Mouse (Mus musculus) CH12.LX (cell line): Measurements from ENCODE around the gene Isca1. TPM values are rescaled to one million over a fixed set of nuclear protein-coding genes. Genes with fewer than 3 reads are reported as not detected.

ENCODE experiments used
- DNase-seq: peaks from one replicate; pipeline ENCODE4 v3.0.0-alpha.2; 2013; ENCODE audit errors: extremely low read depth
- H3K27ac ChIP-seq: 2 replicates; pipeline ENCODE4 v1.5.1; 2012; ENCODE audit warnings: low read depth, mild to moderate bottlenecking, control low read depth, moderate library complexity; ENCODE audit not compliant: insufficient read depth
- H3K27me3 ChIP-seq: replicated peaks from 2 replicates; pipeline ENCODE3; 2012; ENCODE audit warnings: inconsistent platforms
- H3K36me3 ChIP-seq, 2 experiments: replicated peaks in 1 of 2; 2 replicates each; pipeline versions ENCODE3 to v1.6.1; 2012; ENCODE audit warnings: inconsistent platforms in 1 of 2, low read length in 1 of 2, mild to moderate bottlenecking in 1 of 2, mixed read lengths in 1 of 2, moderate library complexity in 1 of 2; ENCODE audit not compliant: control insufficient read depth in 1 of 2, insufficient read depth in 1 of 2
- H3K4me1 ChIP-seq, 2 experiments: 2 replicates each; pipeline ENCODE4 v1.6.1; 2012; ENCODE audit warnings: inconsistent platforms in 1 of 2, moderate library complexity in 1 of 2; ENCODE audit not compliant: insufficient read depth in 2 of 2, control insufficient read depth in 1 of 2
- H3K4me2 ChIP-seq: 2 replicates; pipeline ENCODE4 v1.6.1; 2012; ENCODE audit warnings: low read depth, mild to moderate bottlenecking, control low read depth; ENCODE audit not compliant: poor library complexity, insufficient read depth, severe bottlenecking
- H3K4me3 ChIP-seq, 3 experiments: fragments of 150-350 bp in 1 of 3; sonication (generic) in 1 of 3; replicated peaks in 1 of 3; 2 replicates each; pipeline versions ENCODE3 to v1.5.1; 2011 to 2012; ENCODE audit warnings: low read depth in 2 of 3, low read length in 2 of 3, mild to moderate bottlenecking in 2 of 3, moderate library complexity in 2 of 3, control low read depth in 1 of 3, improper control_type of control experiment in 1 of 3, inconsistent platforms in 1 of 3, mixed read lengths in 1 of 3; ENCODE audit not compliant: poor library complexity in 1 of 3
- H3K79me2 ChIP-seq: replicated peaks from 2 replicates; pipeline ENCODE4 v1.6.1; 2012; ENCODE audit warnings: mild to moderate bottlenecking, moderate library complexity; ENCODE audit not compliant: control insufficient read depth, poor library complexity, insufficient read depth, severe bottlenecking; ENCODE audit errors: extremely low read depth
- H3K9ac ChIP-seq: 2 replicates; pipeline ENCODE4 v1.6.1; 2012; ENCODE audit warnings: low read depth, mild to moderate bottlenecking, control low read depth, moderate library complexity; ENCODE audit not compliant: insufficient read depth
- H3K9me3 ChIP-seq: replicated peaks from 2 replicates; pipeline ENCODE3; 2012; ENCODE audit warnings: low read length, inconsistent platforms, mixed read lengths
- BHLHE40 ChIP-seq: IDR thresholded peaks from 2 replicates; pipeline ENCODE4 v1.6.1; 2011; ENCODE audit warnings: mild to moderate bottlenecking, low read depth, low read length, improper control_type of control experiment
- CHD1 ChIP-seq: IDR thresholded peaks from 2 replicates; pipeline ENCODE4 v1.6.1; 2012; ENCODE audit warnings: low read depth, low read length, improper control_type of control experiment, inconsistent platforms
- CTCF ChIP-seq, 2 experiments: IDR thresholded peaks in 1 of 2; conservative IDR thresholded peaks in 1 of 2; 2 replicates each; pipeline ENCODE4 v1.5.1; 2011 to 2012; ENCODE audit warnings: low read depth in 2 of 2, low read length in 2 of 2, improper control_type of control experiment in 1 of 2, inconsistent platforms in 1 of 2, mild to moderate bottlenecking in 1 of 2, moderate library complexity in 1 of 2
- E2F4 ChIP-seq: IDR thresholded peaks from 2 replicates; pipeline ENCODE4 v1.6.1; 2011; ENCODE audit warnings: low read depth, low read length, improper control_type of control experiment; ENCODE audit not compliant: insufficient replicate concordance
- EP300 ChIP-seq: IDR thresholded peaks from 2 replicates; pipeline ENCODE4 v1.6.1; 2011; ENCODE audit warnings: low read length, improper control_type of control experiment
- KAT2A ChIP-seq: IDR thresholded peaks from 2 replicates; pipeline ENCODE4 v1.6.1; 2012; ENCODE audit warnings: low read length, improper control_type of control experiment, inconsistent platforms; ENCODE audit not compliant: insufficient replicate concordance
- MAZ ChIP-seq: IDR thresholded peaks from 2 replicates; pipeline ENCODE4 v1.6.1; 2012; ENCODE audit warnings: low read depth, mild to moderate bottlenecking, inconsistent platforms, low read length, improper control_type of control experiment, moderate library complexity
- PAX5 ChIP-seq: IDR thresholded peaks from 2 replicates; pipeline ENCODE4 v1.6.1; 2012; ENCODE audit warnings: low read length, inconsistent platforms, mixed read lengths
- POLR2A ChIP-seq: IDR thresholded peaks from 2 replicates; pipeline ENCODE4 v1.6.1; 2011; ENCODE audit warnings: low read depth, mild to moderate bottlenecking, improper control_type of control experiment, low read length
- POLR2AphosphoS2 ChIP-seq: IDR thresholded peaks from 2 replicates; pipeline ENCODE4 v1.6.1; 2011; ENCODE audit warnings: low read depth, low read length, improper control_type of control experiment
- RCOR1 ChIP-seq: conservative IDR thresholded peaks from 2 replicates; pipeline ENCODE4 v1.6.1; 2012; ENCODE audit warnings: low read depth, mild to moderate bottlenecking, inconsistent platforms, low read length, improper control_type of control experiment
- SIN3A ChIP-seq: IDR thresholded peaks from 2 replicates; pipeline ENCODE4 v1.6.1; 2012; ENCODE audit warnings: low read length, improper control_type of control experiment, inconsistent platforms
- TCF12 ChIP-seq: IDR thresholded peaks from 2 replicates; pipeline ENCODE4 v1.6.1; 2014; ENCODE audit warnings: low read depth, mild to moderate bottlenecking, inconsistent platforms, low read length, improper control_type of control experiment
- dilution Hi-C: fragments of 300-500 bp; cut with MboI; formaldehyde crosslinking; loops from 2 replicates; pipeline ENCODE4 v1.14.3; 2020; ENCODE audit warnings: low sequenced_read_pairs; ENCODE audit not compliant: extremely low pct_unique_long_range_greater_than_20kb, extremely low pct_ligation_motif_present
- in situ Hi-C: fragments of 300-500 bp; cut with MboI; formaldehyde crosslinking; loops from 3 replicates; pipeline ENCODE4 v1.14.3; 2019; ENCODE audit warnings: low sequenced_read_pairs, low pct_ligation_motif_present, low pct_unique_long_range_greater_than_20kb, mixed read lengths
- polyA plus RNA-seq: library from polyadenylated mRNA; unstranded; fragments of >175 nt; gene quantifications from 2 replicates; pipeline ENCODE4 v1.2.1, GENCODE M21; 2012; ENCODE audit warnings: low read depth; ENCODE audit not compliant: insufficient read length
- total RNA-seq, 2 experiments: library from RNA; depleted of rRNA; stranded (reverse); fragments of 300-350 nt in 1 of 2; fragments of >200 nt in 1 of 2; gene quantifications; 2 replicates each; pipeline ENCODE4 v1.2.3; 2012 to 2014

Isca1 gene
- total and polyA plus RNA-seq, 3 experiments = 15.8 to 41.0 (median 18.4) TPM

- Histone ChIP-seq H3K27ac (no peak overlapping the region), H3K4me2 (peak overlapping the region; percentile 82; the same call in 1 of the 2 replicates), H3K4me3 (peak overlapping the region in 2 of 3 experiments; percentile 94 to 99), H3K4me1 (peaks cover 9 to 32% of the 10 kb centered on the region in 2 experiments; a peak in 3 of 4 replicates), H3K9me3 (no peaks in the 10 kb centered on the region), H3K36me3 (peaks cover 22 to 54% of the 10 kb centered on the region in 2 experiments), H3K79me2 (peaks cover 27% of the 10 kb centered on the region), H3K9ac (peak overlapping the region; percentile 93), H3K27me3 (no peaks in the 10 kb centered on the region)
- dilution Hi-C loops = no loop called here
- no peak for DNase-seq
- in situ Hi-C loops = no loop called here
- TF ChIP-seq KAT2A (no peak), EP300 (0 out of 2 replicates have a peak, but pooled peaks have one; percentile 2)
Measured at GRCm38 (mm10) chr13:59770847-59771246, 1.2 kb upstream of the Isca1 start.

DNA sequence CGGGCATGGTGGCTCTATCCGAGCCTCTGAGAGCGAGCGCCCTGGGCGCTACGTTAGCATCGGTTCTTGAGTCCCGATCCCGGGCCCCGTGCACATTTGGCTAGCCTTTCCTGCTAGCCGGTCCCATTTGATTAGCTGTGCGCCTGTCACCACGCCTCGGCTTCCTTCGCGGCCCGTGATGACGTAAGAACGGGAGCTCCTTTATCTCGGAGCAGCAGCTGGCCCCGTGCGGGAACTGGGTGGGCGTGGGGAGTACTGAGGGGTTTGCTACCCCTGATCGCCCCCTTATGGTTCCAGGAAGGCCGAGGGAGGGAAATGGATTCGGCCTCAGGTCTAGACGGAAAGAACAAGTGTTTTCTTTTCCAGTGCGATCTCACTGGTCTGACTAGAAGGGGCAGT, 553 bp upstream of the Isca1 start:
- peak; percentile 65 for TF ChIP-seq BHLHE40
- TF ChIP-seq CHD1 = no peak
- TF ChIP-seq CTCF (conservative IDR thresholded peaks at IDR 0.05 in 1 of 2, IDR thresholded peaks at IDR 0.05 in 1 of 2; ENCODE audit: low read depth in 2 of 2, low read length in 2 of 2) = peak in 1 of 2 experiments; percentile 42; a peak in 2 of 4 replicates
- no peak for TF ChIP-seq E2F4
- peak; percentile 1; the same call in 1 of the 2 replicates for TF ChIP-seq TCF12
- peak; percentile 5; the same call in 1 of the 2 replicates for TF ChIP-seq POLR2AphosphoS2
- no peak for TF ChIP-seq KAT2A
- no peak for TF ChIP-seq PAX5
- no peak for TF ChIP-seq MAZ
- peak; percentile 15; the same call in 1 of the 2 replicates for TF ChIP-seq POLR2A
- TF ChIP-seq RCOR1 = no peak
- dilution Hi-C loops = no loop called here
- peaks cover 9 to 32% of the 10 kb centered on the region in 2 experiments; a peak in 3 of 4 replicates for H3K4me1 ChIP-seq

DNA sequence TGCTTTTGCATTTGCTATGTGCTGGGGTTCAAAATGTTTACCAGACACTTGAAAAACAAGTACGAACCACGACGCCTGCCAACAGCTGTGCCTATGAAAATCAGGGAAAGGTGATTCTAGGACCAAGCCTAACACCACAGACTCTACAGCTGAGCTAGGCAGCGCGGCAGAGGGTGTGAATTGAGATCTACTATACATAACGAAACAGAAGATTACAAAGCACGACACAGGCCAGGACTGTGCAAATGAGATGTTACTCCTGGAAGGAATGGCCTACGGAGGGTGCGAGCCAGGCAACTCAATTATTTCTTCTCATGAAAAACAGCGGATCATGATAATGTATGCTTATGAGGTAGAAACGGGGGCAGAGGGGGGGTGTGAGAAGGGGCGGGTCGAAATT, 1.1 kb downstream of the Isca1 start:
- H3K4me2 ChIP-seq = peak overlapping the region; percentile 99
- H3K27me3 ChIP-seq = no peaks in the 10 kb centered on the region
- peaks cover 27% of the 10 kb centered on the region for H3K79me2 ChIP-seq
- H3K36me3 ChIP-seq = peaks cover 10 to 46% of the 10 kb centered on the region in 2 experiments
- peaks cover 9 to 32% of the 10 kb centered on the region in 2 experiments; a peak in 3 of 4 replicates for H3K4me1 ChIP-seq
- dilution Hi-C loops (no loop called here), in situ Hi-C loops (no loop called here)
- 0 out of 2 replicates have a peak, but pooled peaks have one; percentile 45 for TF ChIP-seq SIN3A
- no peak for TF ChIP-seq EP300
- no peak for DNase-seq
- H3K27ac ChIP-seq = no peak overlapping the region
- no peaks in the 10 kb centered on the region for H3K9me3 ChIP-seq
- peak overlapping the region; percentile 58 for H3K9ac ChIP-seq
- H3K4me3 ChIP-seq = peak overlapping the region; percentile 90 to 94 (median 93)

More for the DNA sequence above, 553 bp upstream of the Isca1 start:
- H3K9ac ChIP-seq = peak overlapping the region; percentile 93
- H3K27me3 ChIP-seq = no peaks in the 10 kb centered on the region
- in situ Hi-C loops = no loop called here
- H3K9me3 ChIP-seq = no peaks in the 10 kb centered on the region
- peaks cover 19 to 51% of the 10 kb centered on the region in 2 experiments for H3K36me3 ChIP-seq
- peak; percentile 90 for DNase-seq
- H3K79me2 ChIP-seq = peaks cover 27% of the 10 kb centered on the region
- peak overlapping the region; percentile 93 to 99 (median 94) for H3K4me3 ChIP-seq
- H3K27ac ChIP-seq = peak overlapping the region; percentile 91
- peak overlapping the region; percentile 82; the same call in 1 of the 2 replicates for H3K4me2 ChIP-seq
